Mouse (Mus musculus): ENCODE measurements around the gene Olfr1411.

Gene Olfr1411

GRCm38 (mm10) chr1:92594111-92594510 is at the start of gene Olfr1411:
TSS of gene Olfr1411 (plus strand) at chr1:92594411.
- in situ Hi-C loops (cut with MboI): no loop called here

- in situ Hi-C loops (cut with MboI): no loop called here
These were observed 48.3 kb upstream of the Olfr1411 start for GRCm38 (mm10) chr1:92545929-92546328.

DNA sequence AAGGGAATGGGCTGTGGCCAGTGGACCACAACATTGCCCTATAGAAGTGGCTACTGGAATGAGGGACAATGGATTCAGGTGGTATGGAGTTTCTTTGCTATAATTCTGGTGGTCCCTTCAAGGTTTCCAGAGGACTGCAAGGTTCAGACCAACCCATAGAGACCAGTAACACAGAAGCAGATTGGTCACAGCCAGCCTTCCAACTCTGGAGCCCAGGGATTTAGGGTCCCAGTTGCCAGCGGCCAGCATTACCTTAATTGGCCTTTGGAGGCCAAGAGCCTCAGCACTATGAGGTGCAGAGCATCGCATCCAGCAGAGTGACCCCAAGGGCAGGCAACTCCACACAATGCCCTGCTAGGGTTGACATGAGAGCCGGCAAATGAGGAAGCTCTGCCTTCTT is 23.2 kb upstream of the Olfr1411 start, which contains the start of gene Olfr1413:
TSS of gene Olfr1413 (plus strand) at position 301 of the 400 bp plus-strand sequence.
- in situ Hi-C loops (cut with MboI): no loop called here

- in situ Hi-C loops (cut with MboI): no loop called here
These were observed 8.7 kb upstream of the Olfr1411 start, which contains the start of gene Olfr1412 for GRCm38 (mm10) chr1:92585479-92585878. TSS of gene Olfr1412 (plus strand) at chr1:92585779.

DNA sequence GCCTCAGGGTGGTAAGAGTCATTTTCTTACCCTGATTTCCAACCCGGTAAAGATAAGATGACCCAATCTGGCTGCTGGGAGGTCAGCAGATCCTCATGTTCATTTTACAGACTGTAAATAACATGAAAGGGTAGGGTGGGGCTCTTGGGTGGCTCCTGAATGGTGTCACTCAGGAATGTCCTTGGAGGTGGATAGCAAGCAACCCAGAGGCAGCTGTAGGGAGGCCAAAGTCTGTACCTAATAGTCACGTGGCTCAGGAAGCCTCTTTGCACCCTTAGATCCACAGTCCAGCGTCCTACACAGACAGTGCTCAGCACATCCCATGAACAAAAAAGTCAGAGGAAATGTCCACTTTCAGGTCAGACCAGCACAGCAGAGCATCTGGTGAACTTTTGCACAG is 1.8 kb downstream of the Olfr1411 start:
- in situ Hi-C loops (cut with MboI): no loop called here

GRCm38 (mm10) chr1:92605482-92605881 is 11.3 kb downstream of the Olfr1411 start, which contains the start of gene Olfr1410:
TSS of gene Olfr1410 (plus strand) at chr1:92605782.
- in situ Hi-C loops (cut with MboI): loop anchor here (25.0 kb wide), 1 partner anchor 693 kb away; no protein-coding TSS in a partner anchor

GRCm38 (mm10) chr1:92607711-92608110 is 13.5 kb downstream of the Olfr1411 start:
- in situ Hi-C loops (cut with MboI): loop anchor here (25.0 kb wide), 1 partner anchor 695 kb away; no protein-coding TSS in a partner anchor

GRCm38 (mm10) chr1:92611008-92611407 is 16.8 kb downstream of the Olfr1411 start:
- in situ Hi-C loops (cut with MboI): loop anchor here (25.0 kb wide), 1 partner anchor 699 kb away; no protein-coding TSS in a partner anchor

DNA sequence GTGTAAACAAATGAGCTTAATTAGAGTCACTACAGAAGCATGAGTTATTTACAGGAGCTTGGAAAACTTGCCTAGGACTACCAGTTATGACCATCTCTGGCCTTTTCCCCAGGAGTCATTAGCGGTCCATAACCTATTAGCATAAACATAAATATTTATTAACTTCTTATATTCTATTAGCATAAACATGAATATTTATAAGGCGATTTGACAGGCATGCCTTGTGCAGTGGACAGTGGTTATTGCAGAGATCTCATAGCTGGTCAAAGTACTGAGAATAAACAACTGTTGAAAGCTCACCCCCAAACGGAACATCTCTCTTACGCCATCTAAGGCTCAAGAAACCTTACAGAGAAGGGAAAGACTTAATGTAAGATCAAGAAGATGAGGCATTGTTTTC is 19.0 kb downstream of the Olfr1411 start:
- in situ Hi-C loops (cut with MboI): loop anchor here (25.0 kb wide), 1 partner anchor 701 kb away; no protein-coding TSS in a partner anchor

DNA sequence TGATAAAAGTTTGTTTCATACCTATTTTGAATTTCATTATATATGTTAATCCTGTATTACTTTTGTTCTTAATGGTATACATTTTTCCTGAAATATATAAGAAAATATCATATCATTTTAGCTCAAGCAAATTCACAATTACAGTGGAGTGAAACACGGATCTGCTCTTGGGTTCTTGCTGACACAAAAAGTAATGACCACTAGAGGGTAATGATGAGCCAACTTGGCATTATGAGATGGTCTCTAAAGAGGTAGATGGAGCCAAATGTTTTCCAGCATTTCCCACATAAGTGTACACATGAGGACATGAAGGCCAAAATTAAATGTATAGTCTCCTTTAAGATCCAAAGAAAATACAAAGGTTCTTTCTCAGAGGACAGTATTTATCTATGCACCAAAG is 20.3 kb downstream of the Olfr1411 start:
- in situ Hi-C loops (cut with MboI): loop anchor here (25.0 kb wide), 1 partner anchor 702 kb away; no protein-coding TSS in a partner anchor

DNA sequence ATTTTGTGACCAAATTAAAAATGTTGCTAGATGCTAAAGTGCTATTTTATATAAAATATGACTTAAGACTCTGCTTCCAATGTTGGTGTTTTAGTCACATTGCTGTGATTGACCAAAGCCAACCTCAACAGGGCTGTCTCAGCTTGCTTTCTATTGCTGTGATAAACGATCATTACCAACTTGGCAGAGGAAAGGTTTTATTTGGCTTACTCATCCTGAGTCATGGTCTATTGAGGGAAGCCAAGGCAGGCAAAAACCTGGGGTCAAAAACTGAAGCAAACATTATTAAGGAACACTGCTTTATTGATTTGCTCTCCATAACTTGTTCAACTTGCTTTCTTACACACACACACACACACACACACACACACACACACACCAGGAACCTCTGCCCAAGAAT is 21.8 kb downstream of the Olfr1411 start:
- in situ Hi-C loops (cut with MboI): loop anchor here (25.0 kb wide), 1 partner anchor 704 kb away; no protein-coding TSS in a partner anchor

DNA sequence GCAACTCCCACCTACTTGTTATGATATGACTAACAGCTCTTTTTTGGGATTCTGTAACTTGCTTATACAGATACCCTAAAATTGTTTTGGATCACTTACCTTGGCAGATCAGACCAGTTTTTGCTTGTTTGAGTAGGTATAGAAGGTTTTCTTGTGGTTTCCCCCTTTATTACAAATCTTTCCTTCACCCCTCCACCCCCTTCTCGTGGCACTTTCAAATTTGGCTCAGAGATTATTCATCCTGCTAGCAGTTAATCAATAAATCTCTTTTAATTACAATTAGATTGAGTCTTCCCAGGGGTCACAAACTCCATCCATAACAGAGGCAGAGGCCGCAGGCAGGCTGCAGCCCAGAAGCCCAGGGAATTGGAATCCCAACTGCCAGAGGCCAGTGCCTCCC is 23.3 kb downstream of the Olfr1411 start, which contains the start of gene Olfr12:
TSS of gene Olfr12 (plus strand) at position 301 of the 400 bp plus-strand sequence.
- in situ Hi-C loops (cut with MboI): loop anchor here (25.0 kb wide), 1 partner anchor 705 kb away; no protein-coding TSS in a partner anchor

GRCm38 (mm10) chr1:92618360-92618759 is 24.1 kb downstream of the Olfr1411 start:
- in situ Hi-C loops (cut with MboI): loop anchor here (25.0 kb wide), 1 partner anchor 706 kb away; no protein-coding TSS in a partner anchor

DNA sequence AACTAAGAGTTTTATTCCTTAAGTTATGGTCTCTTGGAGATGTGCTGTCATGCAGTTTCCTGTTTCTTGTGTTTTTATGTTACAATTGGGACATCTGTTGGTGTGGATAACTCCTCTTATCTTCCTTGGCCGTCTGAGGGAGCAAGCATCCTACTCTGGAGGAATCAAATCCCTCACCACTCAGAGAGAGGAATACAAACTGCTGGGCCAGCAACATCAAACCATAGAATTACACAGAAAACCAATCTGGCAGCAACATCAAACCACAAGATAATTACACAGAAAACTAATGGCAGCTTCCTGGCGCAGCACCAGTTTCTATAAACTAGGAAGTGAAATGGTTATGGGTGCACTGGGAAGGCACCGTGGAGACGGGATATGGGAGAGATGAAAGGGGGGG is 34.0 kb downstream of the Olfr1411 start:
- in situ Hi-C loops (cut with MboI): loop anchor here (25.0 kb wide), 1 partner anchor 1091 kb away; the partner anchor contains the start of gene Asb1

GRCm38 (mm10) chr1:92632196-92632595 is 38.0 kb downstream of the Olfr1411 start:
- in situ Hi-C loops (cut with MboI): loop anchor here (25.0 kb wide), 1 partner anchor 1095 kb away; the partner anchor contains the start of gene Asb1

GRCm38 (mm10) chr1:92632948-92633347 is 38.7 kb downstream of the Olfr1411 start:
- in situ Hi-C loops (cut with MboI): loop anchor here (25.0 kb wide), 1 partner anchor 1096 kb away; the partner anchor contains the start of gene Asb1

- in situ Hi-C loops (cut with MboI): loop anchor here (25.0 kb wide), 1 partner anchor 1096 kb away; the partner anchor contains the start of gene Asb1
These were observed 39.5 kb downstream of the Olfr1411 start for GRCm38 (mm10) chr1:92633726-92634125.

DNA sequence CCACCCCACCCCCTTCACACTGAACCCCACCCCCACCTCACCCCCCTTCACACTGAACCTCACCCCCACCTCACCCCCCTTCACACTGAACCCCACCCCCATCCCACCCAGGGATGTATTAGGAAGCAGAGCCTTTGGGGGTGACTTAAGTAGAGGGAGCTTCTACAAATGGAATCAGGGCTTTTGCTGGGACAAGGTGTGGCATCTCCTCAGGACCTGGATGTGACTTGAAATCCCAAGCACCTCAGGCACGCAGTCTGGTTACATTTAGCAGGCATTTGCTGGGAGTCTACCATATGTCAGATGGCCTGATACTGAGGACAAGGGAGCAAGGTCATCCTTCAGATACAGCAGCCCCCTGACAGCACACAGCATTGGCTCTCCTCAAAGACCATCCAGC is 40.4 kb downstream of the Olfr1411 start:
- in situ Hi-C loops (cut with MboI): loop anchor here (25.0 kb wide), 1 partner anchor 1097 kb away; the partner anchor contains the start of gene Asb1

DNA sequence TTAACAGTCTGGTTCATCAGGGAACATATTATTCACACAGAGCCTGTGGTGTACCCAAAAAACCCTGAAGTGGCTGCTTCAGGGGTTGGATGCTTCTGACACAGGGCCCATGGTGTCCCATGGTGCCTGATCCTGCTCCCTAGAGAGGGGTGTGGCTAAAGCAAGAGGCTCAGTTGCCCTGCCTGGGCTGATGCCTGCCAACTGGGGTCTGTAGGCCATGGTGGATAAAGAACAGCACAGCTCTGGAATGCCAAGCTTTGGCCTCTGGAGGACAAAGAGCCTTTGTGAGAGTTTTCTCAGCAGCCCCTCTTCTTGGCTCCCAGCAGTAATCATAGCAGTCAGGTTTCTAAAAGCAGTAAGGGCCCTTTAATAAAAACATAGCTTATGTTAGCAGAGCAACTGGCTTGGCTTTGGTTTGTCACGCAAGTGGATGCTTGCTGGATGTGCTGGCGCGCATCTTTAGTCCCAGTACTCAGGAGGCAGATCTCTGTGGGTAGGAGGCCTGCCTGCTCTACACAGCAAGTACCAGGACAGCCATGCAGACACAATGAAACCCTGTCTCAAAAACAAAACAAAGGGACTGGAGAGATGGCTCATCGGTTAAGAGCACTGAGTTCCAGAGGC is 40.9 kb downstream of the Olfr1411 start:
- in situ Hi-C loops (cut with MboI): loop anchor here (25.0 kb wide), 1 partner anchor 1098 kb away; the partner anchor contains the start of gene Asb1

GRCm38 (mm10) chr1:92636015-92636414 is 41.8 kb downstream of the Olfr1411 start:
- in situ Hi-C loops (cut with MboI): loop anchor here (25.0 kb wide), 1 partner anchor 1099 kb away; the partner anchor contains the start of gene Asb1

GRCm38 (mm10) chr1:92636676-92637075 is 42.5 kb downstream of the Olfr1411 start:
- in situ Hi-C loops (cut with MboI): loop anchor here (25.0 kb wide), 1 partner anchor 1099 kb away; the partner anchor contains the start of gene Asb1

DNA sequence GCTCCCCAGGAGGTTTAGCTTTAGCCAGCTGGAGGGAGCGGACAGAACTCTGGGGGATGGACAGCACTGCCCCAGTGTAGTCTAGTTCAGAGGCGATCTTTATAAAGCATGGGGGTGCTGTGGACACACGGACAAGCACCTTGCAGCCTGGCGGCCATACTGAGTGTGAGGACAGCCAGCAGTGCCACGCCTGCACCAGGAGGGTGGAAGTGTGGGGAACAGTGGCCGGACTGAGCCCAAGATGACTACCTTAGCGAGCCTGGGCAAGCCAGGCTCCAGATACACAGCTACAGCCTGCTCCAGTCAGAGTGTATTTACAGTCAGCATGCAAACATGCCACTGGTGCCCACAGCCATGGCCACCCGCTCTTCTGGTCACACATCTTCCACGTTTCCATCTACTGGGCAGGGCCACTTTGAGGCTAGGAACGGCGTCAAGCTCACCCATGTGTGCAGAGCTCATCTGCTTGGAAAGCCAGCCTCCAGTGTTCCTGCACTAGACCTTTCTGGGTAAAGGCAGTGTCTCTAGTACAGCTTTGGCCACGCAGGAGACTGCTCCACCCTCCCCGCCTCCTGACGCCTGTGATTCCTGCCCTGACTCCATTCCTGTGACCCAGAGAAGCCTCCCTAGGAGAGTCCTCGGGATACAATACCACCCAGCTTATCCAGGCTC is 43.4 kb downstream of the Olfr1411 start:
- in situ Hi-C loops (cut with MboI): loop anchor here (25.0 kb wide), 1 partner anchor 1100 kb away; the partner anchor contains the start of gene Asb1

Data from mature B cell (primary cell).